Mouse (Mus musculus) right cerebral cortex, postnatal 10 days (tissue): Measurements from ENCODE around the gene Nmrk1.

Experiments
- DNase-seq, 2 experiments: peaks; one replicate each; pipeline ENCODE4 v3.0.0; 2021; ENCODE audit warnings: low spot score in 2 of 2

The Nmrk1 gene

DNA sequence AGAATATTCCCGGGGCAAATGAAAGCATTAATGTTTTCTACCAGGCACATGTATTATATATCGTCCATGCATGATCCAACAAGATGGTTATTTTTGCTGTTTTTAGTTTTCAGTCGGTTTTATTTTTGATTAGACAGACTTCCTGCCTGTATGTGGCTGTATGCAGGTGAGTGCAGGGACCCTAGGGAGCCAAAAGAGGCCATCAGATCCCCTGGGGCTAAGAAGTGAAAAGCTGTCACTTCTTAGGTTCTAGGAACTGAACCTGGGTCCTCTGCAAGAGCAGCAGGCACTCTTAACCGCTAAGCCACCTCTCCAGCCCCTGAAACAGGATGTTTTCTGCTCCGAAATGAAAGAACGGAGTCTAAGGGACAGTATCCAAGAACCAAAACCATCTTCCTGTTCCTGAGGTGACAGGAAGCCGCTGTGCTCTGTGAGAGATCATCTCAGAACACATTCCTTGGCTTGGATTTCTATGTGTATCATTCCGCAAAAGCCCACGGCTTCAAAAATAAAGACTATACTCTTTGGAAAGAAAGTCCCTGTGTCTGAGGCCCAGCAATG is 16.0 kb upstream of the Nmrk1 start:
- DNase-seq, result peak in 1 of 2 experiments; percentile 26

DNA sequence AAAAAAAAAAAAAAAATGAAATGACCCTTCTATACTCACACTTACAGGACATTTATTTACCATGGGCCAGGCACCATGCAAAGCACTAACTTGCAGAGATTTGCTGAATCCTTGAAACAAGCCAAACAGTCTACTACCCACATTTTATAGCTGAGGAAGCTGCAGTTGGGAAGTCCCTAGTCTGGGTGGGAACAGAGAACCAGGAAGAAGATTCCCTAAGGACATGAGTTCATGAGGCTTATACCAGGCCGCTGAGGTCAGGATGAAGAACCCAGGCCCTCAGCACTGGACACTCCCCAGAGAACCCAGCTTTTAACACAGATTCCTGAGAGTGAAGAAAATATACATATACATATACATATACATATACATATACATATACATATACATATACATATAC is 14.2 kb upstream of the Nmrk1 start:
- DNase-seq, result no peak

DNA sequence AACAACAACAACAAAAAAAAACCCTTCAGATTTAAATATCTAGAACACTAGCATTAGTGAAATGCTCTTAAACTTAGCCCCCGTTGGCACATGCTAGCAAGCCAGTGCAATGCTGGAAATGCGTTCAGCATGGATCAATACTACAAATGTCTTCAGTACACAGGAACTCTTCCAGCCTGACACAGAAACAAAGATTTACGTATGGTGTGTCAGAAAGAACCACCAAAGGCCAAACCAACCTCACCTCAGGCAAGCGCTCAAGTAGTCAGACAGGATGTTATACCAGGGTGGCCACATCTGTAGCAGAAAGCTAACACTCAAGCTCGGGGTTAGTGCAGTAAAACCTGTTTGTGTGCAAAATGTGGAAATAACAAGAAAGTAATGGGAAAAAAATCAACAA is 12.7 kb upstream of the Nmrk1 start:
- no peak for DNase-seq

DNA sequence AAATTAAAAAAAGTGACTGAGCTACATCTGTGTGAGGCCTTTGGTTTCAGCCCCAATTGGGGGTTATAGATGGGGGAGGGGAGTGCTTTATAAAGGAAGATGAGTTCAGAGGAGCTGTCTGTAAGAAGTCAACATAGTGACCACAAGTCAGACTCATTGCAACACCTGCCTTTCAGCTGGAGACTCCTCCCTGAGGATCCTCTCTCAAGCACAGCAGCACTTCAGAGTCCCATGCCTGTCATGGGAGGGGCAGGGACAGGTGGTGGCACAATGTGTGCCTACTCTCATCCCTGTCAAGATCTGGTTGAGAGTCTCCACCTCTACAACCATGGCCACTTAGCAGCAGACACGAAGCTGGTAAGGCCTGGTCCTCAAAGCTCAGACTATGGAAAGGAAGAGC is 12.1 kb upstream of the Nmrk1 start:
- DNase-seq, result no peak

DNA sequence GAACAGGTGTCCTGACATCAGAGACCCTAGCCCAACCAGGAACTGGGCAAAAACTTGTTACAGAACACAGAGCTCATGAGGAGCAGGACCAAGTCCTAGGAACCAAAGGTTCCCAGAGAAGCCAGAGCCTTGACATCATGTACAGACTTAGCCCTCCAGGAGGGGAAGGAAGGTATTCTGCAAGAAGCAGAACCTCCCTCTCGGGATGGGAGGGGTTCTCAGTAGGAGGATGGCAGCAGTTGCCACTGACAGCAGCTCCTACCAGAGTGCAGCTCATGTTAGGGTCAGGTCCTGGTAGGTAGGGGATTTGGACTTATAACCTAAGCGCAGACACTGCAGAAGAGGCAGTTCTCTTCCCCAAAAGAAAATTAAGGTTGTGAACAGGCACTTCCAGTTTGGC is 7.9 kb upstream of the Nmrk1 start:
- DNase-seq, result no peak

GRCm38 (mm10) chr19:18629589-18629988 is 2.2 kb upstream of the Nmrk1 start:
- peak in 1 of 2 experiments; percentile 28 for DNase-seq

DNA sequence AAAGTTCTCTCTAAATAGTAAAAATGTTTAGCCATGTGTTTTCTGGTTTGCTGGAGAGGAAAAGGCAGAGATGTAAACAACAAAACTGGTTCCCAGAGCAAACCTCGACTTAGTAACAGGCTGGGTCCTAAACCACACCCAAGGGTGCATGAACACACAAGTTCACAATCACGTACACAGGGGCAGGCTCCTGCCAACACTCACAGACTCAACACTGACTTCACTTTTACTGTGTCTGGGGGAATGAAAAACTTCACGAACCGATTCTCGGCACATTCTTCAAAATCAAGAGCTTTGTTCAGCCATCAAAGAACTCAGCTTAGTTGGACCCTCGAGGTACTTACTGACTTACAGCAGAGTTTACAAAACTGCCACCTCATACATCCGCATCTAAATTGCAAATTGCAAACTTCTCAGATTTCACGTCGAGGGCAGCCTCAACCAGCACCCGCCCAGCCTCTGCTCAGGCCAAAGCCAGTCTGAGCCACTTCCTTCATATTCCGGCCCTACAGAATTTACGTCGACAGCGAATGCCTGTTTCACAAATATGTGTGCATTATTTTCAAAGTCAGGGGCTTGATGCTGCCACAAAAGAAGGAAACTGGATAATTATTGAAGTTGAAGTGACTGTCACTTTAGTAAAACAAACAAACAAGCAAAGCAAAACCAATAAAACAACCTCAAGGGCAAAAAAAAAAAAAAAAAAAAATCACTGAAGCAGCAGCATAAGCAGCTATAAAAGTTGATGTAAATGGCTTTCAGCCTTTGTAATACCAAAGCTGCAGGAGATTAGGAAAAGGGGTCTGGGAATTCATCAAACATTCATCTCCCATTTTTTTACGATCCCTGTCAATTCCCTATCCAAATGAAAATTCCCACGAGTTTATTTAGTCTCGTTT is 1.3 kb upstream of the Nmrk1 start:
- no peak for DNase-seq

DNA sequence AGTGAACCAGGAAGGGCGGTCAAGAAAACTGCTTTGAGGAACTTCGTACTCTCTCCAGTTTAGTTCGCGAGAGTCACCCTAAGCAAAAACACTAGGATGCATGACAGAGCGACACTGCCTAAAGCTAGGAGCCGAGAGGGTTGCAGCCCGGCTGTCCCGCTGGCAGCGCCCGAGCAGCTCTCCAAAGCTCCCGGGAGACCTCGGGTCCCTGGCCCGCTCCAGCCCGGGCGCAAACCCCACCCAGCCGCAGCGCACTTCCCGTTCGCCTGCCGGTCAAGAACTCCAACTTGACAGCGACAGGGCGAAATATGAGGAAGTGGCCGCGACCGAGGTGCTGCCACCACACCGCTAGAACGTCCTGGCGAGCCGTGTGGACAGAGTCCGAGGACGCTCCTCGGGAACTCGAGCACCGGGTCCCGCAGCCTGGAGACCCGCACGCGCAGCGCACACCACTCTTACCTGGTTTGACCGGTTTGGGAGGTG is 548 bp upstream of the Nmrk1 start:
- DNase-seq, result peak; percentile 48 to 58

GRCm38 (mm10) chr19:18632231-18633185 is 758 bp downstream of the Nmrk1 start:
- no peak for DNase-seq

DNA sequence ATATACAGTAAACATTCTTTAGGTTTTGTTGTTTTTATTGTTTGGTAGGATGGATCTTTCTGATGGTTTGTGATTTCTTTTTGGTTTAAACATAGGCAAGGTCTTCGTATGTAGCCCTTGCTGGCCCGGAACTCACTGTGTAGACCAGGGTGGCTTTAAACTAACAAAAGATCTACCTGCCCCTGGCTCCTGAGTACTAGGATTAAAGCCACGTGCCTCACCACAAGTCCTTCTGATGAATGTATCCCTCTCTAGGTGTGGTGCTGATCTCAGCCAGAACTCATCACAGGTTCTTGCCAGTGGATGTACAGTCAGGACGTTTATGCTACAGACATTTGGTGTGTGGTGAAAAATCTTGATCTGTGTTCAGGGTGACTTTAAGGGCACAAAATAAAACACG is 6.2 kb downstream of the Nmrk1 start:
- no peak for DNase-seq

DNA sequence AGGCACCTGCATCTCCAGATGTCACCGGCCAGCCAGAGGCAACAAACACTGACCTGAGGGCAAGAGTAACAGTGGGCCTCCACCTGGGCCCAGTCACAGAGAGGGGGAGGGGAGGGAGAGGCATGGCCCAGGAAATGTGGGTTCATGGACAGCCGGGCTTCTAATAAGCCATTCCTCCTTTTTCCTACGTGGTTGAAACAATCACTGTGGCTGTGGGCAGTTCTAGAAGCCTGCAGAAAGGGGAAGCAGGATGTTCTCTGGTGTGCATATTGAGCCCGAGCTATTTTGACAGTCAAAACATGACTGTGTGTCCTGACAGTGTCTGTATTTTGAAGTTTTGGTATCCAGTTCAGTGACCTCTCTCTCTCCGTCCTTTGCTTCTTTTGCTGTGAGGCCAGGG is 7.2 kb downstream of the Nmrk1 start:
- no peak for DNase-seq

DNA sequence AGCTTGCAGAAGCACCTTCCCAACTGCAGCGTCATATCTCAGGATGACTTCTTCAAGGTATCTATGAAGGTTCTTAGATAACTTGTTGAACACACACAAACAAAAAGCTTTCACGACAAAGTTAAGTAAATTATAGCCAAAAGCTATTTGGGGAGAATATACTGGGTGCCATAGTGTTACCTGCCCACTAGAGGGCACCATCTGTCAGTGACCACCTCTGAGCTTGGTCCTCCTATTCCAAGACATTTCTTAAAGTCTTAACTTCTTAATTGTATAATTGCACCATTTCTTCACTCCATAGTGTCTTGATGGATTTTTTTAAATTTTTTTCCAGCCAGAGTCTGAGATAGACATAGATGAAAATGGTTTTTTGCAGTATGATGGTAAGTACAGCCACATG is 7.8 kb downstream of the Nmrk1 start:
- DNase-seq, result no peak

DNA sequence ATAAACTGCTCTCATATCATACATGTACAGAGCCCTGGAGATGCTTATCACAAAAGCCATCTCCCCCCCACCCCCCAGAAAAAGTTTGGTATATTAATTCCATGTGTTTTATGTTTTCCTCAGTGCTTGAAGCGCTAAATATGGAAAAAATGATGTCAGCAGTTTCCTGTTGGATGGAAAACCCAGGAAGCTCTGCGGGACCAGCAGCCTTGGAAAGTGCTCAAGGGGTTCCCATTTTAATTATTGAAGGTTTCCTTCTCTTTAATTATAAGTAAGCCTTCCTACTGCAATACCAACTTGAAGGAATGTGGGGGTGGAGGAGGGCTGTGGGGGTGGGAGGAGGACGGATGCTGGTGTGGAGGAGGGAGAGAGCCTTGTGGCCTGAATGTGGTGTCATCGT is 9.3 kb downstream of the Nmrk1 start:
- no peak for DNase-seq

DNA sequence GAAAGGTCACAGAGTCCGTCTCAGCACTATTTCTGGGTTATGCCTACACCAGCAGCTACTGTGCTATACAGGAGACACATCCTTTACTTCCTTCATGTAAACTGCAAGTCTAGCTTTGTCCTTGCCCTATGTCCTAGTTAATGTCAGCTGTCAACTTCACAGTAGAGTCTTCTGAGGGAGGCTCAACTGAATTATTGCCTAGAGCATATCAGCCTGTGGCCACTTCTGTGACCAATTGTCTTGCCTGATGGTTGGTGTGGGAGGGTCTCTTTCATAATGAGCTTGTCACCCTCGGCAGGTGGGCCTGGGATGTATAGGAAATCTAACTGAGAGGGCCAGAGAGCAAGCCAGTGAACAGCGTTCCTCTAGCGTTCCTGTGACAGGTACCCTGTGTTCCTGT is 11.7 kb downstream of the Nmrk1 start:
- no peak for DNase-seq

DNA sequence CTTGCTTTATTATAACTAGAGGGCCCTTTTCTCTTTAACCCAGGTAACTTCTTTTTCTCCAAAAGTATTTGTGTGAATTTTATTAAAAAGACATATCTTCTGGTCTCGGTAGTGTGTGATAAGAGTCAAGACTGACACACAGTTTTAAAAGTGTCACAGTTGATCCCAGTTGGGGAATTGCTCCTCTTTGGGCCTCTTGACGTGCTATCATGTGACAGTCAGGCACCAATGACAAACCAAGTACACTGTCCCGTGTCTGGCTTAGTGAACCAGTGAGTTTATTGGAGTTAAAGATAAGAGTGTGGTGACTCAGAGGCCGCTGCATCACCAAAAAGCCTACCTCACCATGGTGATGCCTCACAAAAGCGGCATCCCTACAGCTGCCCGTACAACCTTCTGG is 12.3 kb downstream of the Nmrk1 start:
- no peak for DNase-seq

GRCm38 (mm10) chr19:18646397-18646796 is 14.6 kb downstream of the Nmrk1 start:
- DNase-seq, result no peak

GRCm38 (mm10) chr19:18646853-18647420 is 15.2 kb downstream of the Nmrk1 start:
- no peak for DNase-seq

GRCm38 (mm10) chr19:18647775-18648557 is 16.2 kb downstream of the Nmrk1 start:
- DNase-seq, result no peak

DNA sequence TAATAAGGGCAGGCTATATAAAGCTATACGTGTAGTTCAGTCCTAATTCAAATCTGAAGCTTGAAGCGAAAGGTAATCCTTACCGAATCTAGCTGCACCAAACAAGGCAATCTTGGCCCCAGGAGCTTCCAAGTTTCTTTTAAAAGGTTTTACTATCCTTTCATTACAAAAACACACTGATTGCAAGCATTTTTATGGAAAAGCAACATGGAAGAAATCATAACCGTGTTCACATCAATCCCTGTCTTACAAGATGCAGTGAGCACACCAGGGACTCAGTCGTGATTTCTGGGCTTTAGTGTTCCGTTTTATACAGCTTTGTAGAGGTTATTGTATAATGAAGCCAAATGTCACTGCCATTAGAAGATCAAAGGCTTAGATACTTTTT is 16.8 kb downstream of the Nmrk1 start:
- DNase-seq, result no peak

DNA sequence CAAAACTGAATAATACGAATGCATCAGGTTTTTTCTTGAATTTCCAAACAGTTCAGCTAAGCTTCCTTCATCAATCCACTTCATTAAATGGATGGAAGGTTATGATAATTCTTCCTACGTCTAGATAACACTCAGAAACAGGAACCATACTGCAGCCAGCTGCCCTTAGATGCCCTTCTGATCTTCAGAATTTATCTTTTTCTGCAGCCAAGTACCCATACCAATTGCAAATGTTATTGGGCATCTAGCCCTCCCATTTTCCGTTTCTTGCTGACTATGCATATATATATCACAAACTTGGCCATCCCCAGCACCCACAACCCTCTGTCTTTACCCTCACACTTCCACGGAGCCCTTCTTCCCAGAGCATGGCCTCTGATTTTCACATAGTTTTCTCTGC is 18.2 kb downstream of the Nmrk1 start:
- DNase-seq, result no peak

- no peak for DNase-seq
Observed at GRCm38 (mm10) chr19:18650473-18650872, 18.7 kb downstream of the Nmrk1 start.
